8 mouse cellular contexts compared by ENCODE assay signal in the genomic region with DNA sequence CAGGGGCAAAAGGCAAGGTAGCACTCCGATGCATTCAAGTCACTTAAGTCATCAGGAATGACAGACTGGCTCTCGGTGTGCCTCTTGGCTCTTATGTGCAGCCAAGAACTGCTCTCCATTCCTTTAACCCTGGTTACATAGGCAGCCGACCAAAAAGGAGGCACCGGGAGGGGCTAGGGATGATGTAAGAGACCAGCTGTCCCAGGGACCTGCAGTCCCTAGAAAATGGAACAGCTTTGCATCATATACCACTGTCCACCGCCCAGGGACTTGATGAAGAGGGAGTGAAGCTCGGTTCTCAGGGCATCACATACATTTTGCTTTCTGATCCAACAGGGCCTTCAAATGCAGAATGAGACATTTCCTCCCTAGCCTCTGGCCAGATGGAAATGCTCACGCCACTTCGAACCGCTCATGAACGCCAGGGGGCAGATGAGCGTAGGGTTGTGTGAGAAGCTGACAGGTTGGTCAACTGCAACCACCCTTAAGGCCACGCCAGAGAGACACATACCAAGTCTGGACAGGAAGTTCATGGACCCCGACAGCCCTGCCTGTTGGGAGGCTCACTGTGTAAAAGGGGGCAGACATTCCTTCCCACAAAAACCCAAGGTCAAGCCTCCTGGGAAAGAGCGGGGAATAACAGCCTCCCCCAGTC. TPM values are rescaled to one million over a fixed set of nuclear protein-coding genes. Genes with fewer than 3 reads are reported as not detected.
DNase-seq lines count a peak whose midpoint lies in the region; ATAC-seq and TF ChIP-seq lines count a peak whose summit lies in the region.

No protein-coding gene starts in this region.

- peaks cover 35% of the 10 kb centered on the region for H3K27me3 ChIP-seq in E14TG2a.4 (ENCODE audit: insufficient read depth, low read length)
- H3K27me3 ChIP-seq in forebrain, embryonic 12.5 days: peaks cover 7% of the 10 kb centered on the region; the same call in 1 of the 2 replicates
- no peaks in the 10 kb centered on the region for H3K27me3 ChIP-seq in lung, embryonic 14.5 days (ENCODE audit: insufficient read depth, low read length)

- no peak overlapping the region for H3K27ac ChIP-seq in forebrain, embryonic 12.5 days
- H3K27ac ChIP-seq in layer of hippocampus, adult 2 months: peak overlapping the region; percentile 81
- peak overlapping the region; percentile 74 for H3K27ac ChIP-seq in lung, embryonic 14.5 days (ENCODE audit: low read depth)
- H3K27ac ChIP-seq in olfactory bulb, adult 2 months (ENCODE audit: insufficient read depth, low read depth, low read length): no peak overlapping the region

- intact Hi-C loops in heart, postnatal 14 days (cut with DNase I): loop anchor here (1.0 kb wide), 1 partner anchor 39 kb away; no protein-coding TSS in a partner anchor

- H3K4me1 ChIP-seq in E14TG2a.4 (replicated peaks; ENCODE audit: low read depth, low read length): peaks cover 91% of the 10 kb centered on the region
- peaks cover 14% of the 10 kb centered on the region for H3K4me1 ChIP-seq in forebrain, embryonic 12.5 days
- H3K4me1 ChIP-seq in lung, embryonic 14.5 days (ENCODE audit: insufficient read depth): peaks cover 7% of the 10 kb centered on the region; the same call in 1 of the 2 replicates
- peaks cover 20% of the 10 kb centered on the region for H3K4me1 ChIP-seq in olfactory bulb, adult 2 months (ENCODE audit: control insufficient read depth, insufficient read depth, low read length)

- peak overlapping the region; percentile 62 for H3K4me3 ChIP-seq in E14TG2a.4 (replicated peaks; ENCODE audit: low read length)
- no peak overlapping the region for H3K4me3 ChIP-seq in forebrain, embryonic 12.5 days (replicated peaks)
- no peak overlapping the region for H3K4me3 ChIP-seq in layer of hippocampus, adult 2 months
- no peak overlapping the region for H3K4me3 ChIP-seq in lung, embryonic 14.5 days (ENCODE audit: low read depth, low read length)
- H3K4me3 ChIP-seq in olfactory bulb, adult 2 months (ENCODE audit: insufficient read depth, low read depth, low read length): no peak overlapping the region

- peak; percentile 73 for ATAC-seq in forebrain, embryonic 12.5 days (ENCODE audit: low FRiP score)
- peak; percentile 80 for ATAC-seq in lung, embryonic 14.5 days (ENCODE audit: insufficient read depth)

- DNase-seq in brain, embryonic 14.5 days (ENCODE audit: low read depth): peak; percentile 75
- DNase-seq in heart, postnatal 14 days: peak; percentile 85 to 90
- peak; percentile 51 to 69 for DNase-seq in layer of hippocampus, adult 2 months (ENCODE audit: low spot score in 2 of 2)
- peak; percentile 95 for DNase-seq in lung, embryonic 14.5 days
- peak; percentile 48 for DNase-seq in thymus, postnatal 14 days

- no peak overlapping the region for H3K4me2 ChIP-seq in forebrain, embryonic 12.5 days
- no peak overlapping the region for H3K4me2 ChIP-seq in lung, embryonic 14.5 days

- no peak for TF ChIP-seq POLR2A in brain, embryonic 14.5 days (IDR thresholded peaks at IDR 0.05; ENCODE audit: borderline replicate concordance, extremely low read depth, insufficient read depth, insufficient read length, poor library complexity, severe bottlenecking)
- TF ChIP-seq POLR2A in olfactory bulb, adult 2 months (IDR thresholded peaks at IDR 0.05; ENCODE audit: insufficient read depth, low read depth, low read length): no peak

- TF ChIP-seq CTCF in E14TG2a.4 (conservative IDR thresholded peaks at IDR 0.05; ENCODE audit: low read length): peak; percentile 73
- TF ChIP-seq CTCF in brain, embryonic 14.5 days (IDR thresholded peaks at IDR 0.05; ENCODE audit: borderline replicate concordance, extremely low read depth, insufficient read depth, insufficient read length): peak; percentile 78
- TF ChIP-seq CTCF in layer of hippocampus, adult 2 months (conservative IDR thresholded peaks at IDR 0.05): peak; percentile 84
- TF ChIP-seq CTCF in lung, embryonic 14.5 days (IDR thresholded peaks at IDR 0.05; ENCODE audit: low read depth): peak; percentile 94
- TF ChIP-seq CTCF in olfactory bulb, adult 2 months (IDR thresholded peaks at IDR 0.05; ENCODE audit: insufficient read depth, low read depth, low read length): peak; percentile 33; the same call in 1 of the 2 replicates

- H3K9me3 ChIP-seq in E14TG2a.4 (ENCODE audit: low read length): no peaks in the 10 kb centered on the region
- H3K9me3 ChIP-seq in forebrain, embryonic 12.5 days: no peaks in the 10 kb centered on the region
- no peaks in the 10 kb centered on the region for H3K9me3 ChIP-seq in lung, embryonic 14.5 days (ENCODE audit: low read depth, low read length)

- H3K9ac ChIP-seq in forebrain, embryonic 12.5 days: no peak overlapping the region
- no peak overlapping the region for H3K9ac ChIP-seq in lung, embryonic 14.5 days

- WGBS in forebrain, embryonic 12.5 days: 30% methylated on average over 14 of the region's 14 CpGs
- WGBS in lung, embryonic 14.5 days: 13% methylated on average over 14 of the region's 14 CpGs
- 55% methylated on average over 14 of the region's 14 CpGs for WGBS in olfactory bulb, adult 2 months

- H3K36me3 ChIP-seq in E14TG2a.4 (ENCODE audit: insufficient read depth, low read length): no peaks in the 10 kb centered on the region
- no peaks in the 10 kb centered on the region for H3K36me3 ChIP-seq in forebrain, embryonic 12.5 days (replicated peaks)
- no peaks in the 10 kb centered on the region for H3K36me3 ChIP-seq in lung, embryonic 14.5 days (ENCODE audit: insufficient read depth)

RNA-seq across cellular contexts. Expression of gene Myrf, which starts 25.8 kb away (rescaled TPM):
- polyA plus RNA-seq in brain, embryonic 14.5 days (2012; rRNA removed): 1.4 and 2.4 TPM in 2 replicates
- polyA plus RNA-seq in forebrain, embryonic 12.5 days (2016; fragmentation: Nextera tagmentation; extraction: Ambion mirVana): 0.72 and 0.87 TPM in 2 replicates
- total RNA-seq in heart, postnatal 14 days (2021): 1 to 10 TPM; 7.6 to 7.7 TPM
- 10 to 100 TPM; 27.0 to 27.8 TPM for total RNA-seq in layer of hippocampus, adult 2 months (2021)
- polyA plus RNA-seq in lung, embryonic 14.5 days (2014; fragmentation: Nextera tagmentation; extraction: Ambion mirVana): 14.1 TPM in 2 replicates
- polyA plus RNA-seq in olfactory bulb, adult 2 months (2012; ENCODE audit: insufficient read depth, insufficient read length, low replicate concordance, missing spikeins): not detected in 2 replicates

RNA-seq across cellular contexts. Expression of gene Dagla, which starts 38.4 kb away (rescaled TPM):
- 20.2 and 24.8 TPM in 2 replicates for polyA plus RNA-seq in brain, embryonic 14.5 days (2012; rRNA removed)
- 3.6 TPM in 2 replicates for polyA plus RNA-seq in forebrain, embryonic 12.5 days (2016; fragmentation: Nextera tagmentation; extraction: Ambion mirVana)
- 1 to 10 TPM; 3.0 to 3.5 TPM for total RNA-seq in heart, postnatal 14 days (2021)
- total RNA-seq in layer of hippocampus, adult 2 months (2021): 100 to 1,000 TPM; 130 to 131 TPM
- polyA plus RNA-seq in lung, embryonic 14.5 days (2014; fragmentation: Nextera tagmentation; extraction: Ambion mirVana): 2.5 and 3.4 TPM in 2 replicates
- not detected in 2 replicates for polyA plus RNA-seq in olfactory bulb, adult 2 months (2012; ENCODE audit: insufficient read depth, insufficient read length, low replicate concordance, missing spikeins)

Comparison
In these comparisons a context has a peak if more than half of its experiments do, and no peak if none do; other contexts are left out.
1. CTCF ChIP-seq: peak in every context shown above with its lines; median percentile 94 in lung, embryonic 14.5 days; 84 in layer of hippocampus, adult 2 months; 78 in brain, embryonic 14.5 days; 73 in E14TG2a.4; 33 in olfactory bulb, adult 2 months.
2. H3K27ac ChIP-seq: peak in layer of hippocampus, adult 2 months (single experiment) and lung, embryonic 14.5 days (single experiment); none in forebrain, embryonic 12.5 days (single experiment) and olfactory bulb, adult 2 months (single experiment).
3. Peak in every context shown above with its lines, with median percentiles within 50 percentile points of each other: DNase-seq.